Mouse (Mus musculus): Measurements from ENCODE around the gene Cyp2b13. TPM values are rescaled to one million over a fixed set of nuclear protein-coding genes. Genes with fewer than 3 reads are reported as not detected.

The Cyp2b13 gene
- not detected in 2 replicates for polyA plus RNA-seq (2015; fragmentation: Nextera tagmentation; extraction: Ambion mirVana)

GRCm38 (mm10) chr7:26061197-26061596 is at the start of gene Cyp2b13:
TSS of gene Cyp2b13 (plus strand) at chr7:26061497.

Other genes with a start within 250 kb of the Cyp2b13 start
- gene Cyp2s1, start 244.6 kb upstream of the Cyp2b13 start, polyA plus RNA-seq (2015; fragmentation: Nextera tagmentation; extraction: Ambion mirVana): 10.5 and 11.8 TPM in 2 replicates
- gene Cyp2b10, start 163.9 kb upstream of the Cyp2b13 start, polyA plus RNA-seq (2015; fragmentation: Nextera tagmentation; extraction: Ambion mirVana): not detected in 2 replicates
- gene Cyp2b9, start 111.9 kb downstream of the Cyp2b13 start, polyA plus RNA-seq (2015; fragmentation: Nextera tagmentation; extraction: Ambion mirVana): 0.06 TPM in 1 of 2 replicates, not detected in the other
- gene Vmn1r184, start 198.8 kb downstream of the Cyp2b13 start, polyA plus RNA-seq (2015; fragmentation: Nextera tagmentation; extraction: Ambion mirVana): not detected in 2 replicates
- not detected in 2 replicates for gene Cyp2a4, start 245.7 kb downstream of the Cyp2b13 start, polyA plus RNA-seq (2015; fragmentation: Nextera tagmentation; extraction: Ambion mirVana)

Measured in urinary bladder, postnatal 0 days (tissue).